Mouse (Mus musculus): ENCODE measurements around the gene AI837181.

The AI837181 gene

GRCm38 (mm10) chr19:5418750-5419466 is 6.0 kb upstream of the AI837181 start:
- no peak for DNase-seq

- no peak for DNase-seq
Measured at GRCm38 (mm10) chr19:5419630-5420029, 5.3 kb upstream of the AI837181 start.

- no peak for DNase-seq
Measured at GRCm38 (mm10) chr19:5420579-5420978, 4.4 kb upstream of the AI837181 start.

GRCm38 (mm10) chr19:5421784-5422183 is 3.2 kb upstream of the AI837181 start:
- no peak for DNase-seq

GRCm38 (mm10) chr19:5422267-5422666 is 2.7 kb upstream of the AI837181 start:
- DNase-seq: peak; percentile 63

- no peak for DNase-seq
Measured at GRCm38 (mm10) chr19:5422895-5423443, 2.0 kb upstream of the AI837181 start.

- DNase-seq: peak; percentile 61
Measured at GRCm38 (mm10) chr19:5423561-5423960, 1.4 kb upstream of the AI837181 start.

- peak; percentile 82 for DNase-seq
Measured at GRCm38 (mm10) chr19:5424092-5424781, 707 bp upstream of the AI837181 start.

GRCm38 (mm10) chr19:5425906-5426565 is 1.1 kb downstream of the AI837181 start:
- peak; percentile 67 for DNase-seq

- no peak for DNase-seq
Measured at GRCm38 (mm10) chr19:5426640-5427290, 1.8 kb downstream of the AI837181 start.

- DNase-seq: peak; percentile 64
Measured at GRCm38 (mm10) chr19:5428083-5428482, 3.1 kb downstream of the AI837181 start.

- no peak for DNase-seq
Measured at GRCm38 (mm10) chr19:5429219-5429618, 4.3 kb downstream of the AI837181 start.

- peak; percentile 72 for DNase-seq
Measured at GRCm38 (mm10) chr19:5429806-5430205, 4.9 kb downstream of the AI837181 start.

- no peak for DNase-seq
Measured at GRCm38 (mm10) chr19:5430408-5430807, 5.5 kb downstream of the AI837181 start.

GRCm38 (mm10) chr19:5431911-5432464 is 7.0 kb downstream of the AI837181 start:
- DNase-seq: no peak

GRCm38 (mm10) chr19:5432992-5433852 is 8.3 kb downstream of the AI837181 start:
- DNase-seq: peak; percentile 62

GRCm38 (mm10) chr19:5433951-5434350 is 9.0 kb downstream of the AI837181 start:
- no peak for DNase-seq

- no peak for DNase-seq
Measured at GRCm38 (mm10) chr19:5444371-5444908, 19.5 kb downstream of the AI837181 start.

GRCm38 (mm10) chr19:5444954-5445353 is 20.0 kb downstream of the AI837181 start:
- DNase-seq: no peak

- no peak for DNase-seq
Measured at GRCm38 (mm10) chr19:5445747-5446146, 20.8 kb downstream of the AI837181 start.
